Mouse (Mus musculus): ENCODE data around the gene Kcnh4. TPM values are rescaled to one million over a fixed set of nuclear protein-coding genes. Genes with fewer than 3 reads are reported as not detected.

Kcnh4 gene
- total RNA-seq, 2 experiments from 2014 or later, result 17.2 to 18.4 TPM

DNA sequence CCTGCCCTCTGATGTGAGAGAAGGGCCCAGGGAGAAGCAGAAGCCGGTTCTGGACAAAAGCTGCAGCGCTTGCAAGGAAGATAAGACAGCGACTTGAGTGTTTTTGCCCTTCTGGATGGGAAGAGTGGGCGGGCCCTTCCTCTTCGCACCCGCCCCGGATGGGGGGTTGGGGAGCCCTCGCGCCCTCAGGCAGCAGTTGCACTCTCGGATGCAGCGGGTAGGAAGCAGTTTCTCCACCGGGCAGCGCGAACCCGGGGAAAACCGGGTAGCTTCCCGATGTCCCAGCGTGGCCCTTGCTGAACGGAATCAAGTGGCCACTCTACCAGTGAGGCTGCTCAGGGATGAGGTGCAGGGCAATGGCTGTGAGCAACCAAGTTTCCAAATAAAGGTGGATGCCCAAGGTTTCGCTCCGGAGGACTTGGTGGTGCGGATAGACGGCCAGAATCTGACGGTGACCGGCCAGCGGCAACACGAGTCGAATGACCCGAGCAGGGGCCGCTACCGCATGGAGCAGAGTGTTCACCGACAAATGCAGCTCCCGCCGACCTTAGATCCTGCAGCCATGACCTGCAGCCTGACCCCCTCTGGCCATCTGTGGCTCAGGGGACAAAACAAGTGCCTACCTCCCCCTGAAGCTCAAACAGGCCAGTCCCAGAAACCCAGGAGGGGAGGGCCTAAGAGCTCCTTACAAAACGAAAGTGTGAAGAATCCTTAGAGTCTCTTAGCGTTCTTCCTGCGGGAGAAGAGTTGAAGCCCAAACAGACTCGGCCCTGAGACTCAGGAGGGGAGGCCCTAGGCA is 45.8 kb downstream of the Kcnh4 start, which contains the start of gene Hspb9:
Gene Hspb9 (plus strand): TSS at position 116 of the 799 bp plus-strand sequence.
- no peak for TF ChIP-seq CTCF (IDR thresholded peaks at IDR 0.05)
- Histone ChIP-seq H3K27ac (peak within 1 kb of the TSS; percentile 90), H3K4me3 (0 out of 2 replicates have a peak within 1 kb of the TSS, but pooled peaks have one; percentile 28)
- intact Hi-C loops (cut with DNase I), result loop anchor here (1.0 kb wide), 2 partner anchors 47 to 245 kb away; no protein-coding TSS in a partner anchor
- peak; percentile 51 to 68 for DNase-seq (ENCODE audit: extremely low spot score in 1 of 2, low spot score in 2 of 2)

DNA sequence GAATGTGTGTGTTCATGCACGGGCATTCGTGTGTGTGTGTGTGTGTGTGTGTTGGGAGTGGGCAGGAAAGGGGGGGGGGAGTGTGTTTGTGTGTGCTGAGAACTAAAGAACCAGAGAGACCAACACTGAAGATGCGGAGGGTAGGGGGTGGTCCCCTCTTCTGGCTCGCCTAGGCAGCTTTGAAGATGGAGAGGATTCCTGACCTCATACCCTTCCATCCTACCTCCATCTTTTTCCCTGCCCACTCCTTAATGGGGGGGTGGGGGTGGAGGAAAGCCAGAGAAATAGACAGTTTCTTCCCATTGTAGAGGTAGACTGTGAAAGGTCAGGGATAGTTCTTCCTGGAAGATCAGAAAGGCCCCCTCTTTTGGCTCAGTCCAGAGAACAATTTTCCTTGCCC is 46.6 kb downstream of the Kcnh4 start:
- Histone ChIP-seq H3K4me3 (no peak overlapping the region), H3K27ac (peak overlapping the region; percentile 45)
- TF ChIP-seq CTCF (IDR thresholded peaks at IDR 0.05), result no peak
- intact Hi-C loops (cut with DNase I), result no loop called here
- DNase-seq (ENCODE audit: extremely low spot score in 1 of 2, low spot score in 2 of 2), result no peak

GRCm38 (mm10) chr11:100711783-100712615 is 47.7 kb downstream of the Kcnh4 start, which contains the start of gene Kat2a:
Gene Kat2a, minus strand, starts transcription at chr11:100712465.
- H3K27ac ChIP-seq, result peak within 1 kb of the TSS; percentile 90
- TF ChIP-seq CTCF (IDR thresholded peaks at IDR 0.05), result no peak
- peak; percentile 86 to 88 for DNase-seq (ENCODE audit: extremely low spot score in 1 of 2, low spot score in 2 of 2)
- H3K4me3 ChIP-seq, result peak within 1 kb of the TSS; percentile 92
- intact Hi-C loops (cut with DNase I), result no loop called here

DNA sequence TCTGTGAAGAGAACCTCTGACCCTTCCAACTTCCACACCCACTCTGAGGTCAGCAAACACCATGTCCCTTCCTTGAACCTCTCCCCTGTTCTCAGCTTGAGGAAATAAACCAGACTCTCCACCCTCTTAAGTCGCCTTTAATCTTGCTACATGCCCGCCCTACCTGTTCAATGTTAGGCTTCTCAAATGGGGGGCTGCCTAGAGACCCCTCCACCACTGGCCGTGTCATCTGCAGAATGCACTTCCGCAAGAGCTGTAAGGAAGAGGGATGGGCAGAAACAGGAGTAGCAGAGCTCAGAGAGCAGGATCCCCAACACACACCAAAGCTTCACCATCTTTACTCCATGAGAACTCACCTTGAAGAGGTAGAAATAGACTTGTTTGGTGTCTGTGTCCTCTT is 48.8 kb downstream of the Kcnh4 start:
- peak overlapping the region; percentile 92 for H3K4me3 ChIP-seq
- intact Hi-C loops (cut with DNase I), result no loop called here
- no peak overlapping the region for H3K27ac ChIP-seq
- no peak for DNase-seq (ENCODE audit: extremely low spot score in 1 of 2, low spot score in 2 of 2)
- TF ChIP-seq CTCF (IDR thresholded peaks at IDR 0.05), result no peak

GRCm38 (mm10) chr11:100710528-100710927 is 49.2 kb downstream of the Kcnh4 start:
- intact Hi-C loops (cut with DNase I), result no loop called here

DNA sequence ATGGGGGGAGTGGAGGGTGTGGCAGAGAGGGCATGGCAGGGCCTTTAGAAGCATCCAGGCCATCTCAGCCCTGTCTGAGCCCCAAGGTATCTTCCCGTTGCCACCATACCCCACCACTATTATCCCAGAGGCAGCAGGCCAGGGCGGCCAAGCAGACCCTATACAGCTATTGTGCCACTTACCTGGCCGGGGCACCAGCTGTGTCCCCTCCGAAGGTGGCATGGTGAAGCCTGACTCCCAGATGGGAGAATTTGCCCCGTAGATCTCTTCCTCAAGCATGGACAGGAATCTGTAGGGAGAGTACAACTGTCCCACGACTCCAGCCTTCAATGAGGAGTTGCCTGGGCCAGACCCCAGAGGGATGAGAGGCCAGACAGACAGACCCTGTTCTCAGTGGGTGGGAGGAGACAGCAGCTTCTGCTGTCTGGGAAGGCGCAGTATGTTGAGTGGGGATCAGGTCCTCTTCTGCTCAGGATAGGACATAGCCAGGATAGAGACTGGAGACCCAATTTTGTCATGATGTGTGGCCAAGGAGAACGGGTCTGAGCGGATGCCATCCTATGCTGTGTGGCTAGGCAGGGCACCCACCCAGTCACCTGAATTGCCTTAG is 50.4 kb downstream of the Kcnh4 start:
- intact Hi-C loops (cut with DNase I), result loop anchor here (10.0 kb wide), 1 partner anchor 345 kb away; no protein-coding TSS in a partner anchor
- Histone ChIP-seq H3K27ac (no peak overlapping the region), H3K4me3 (no peak overlapping the region)
- TF ChIP-seq CTCF (IDR thresholded peaks at IDR 0.05), result no peak
- no peak for DNase-seq (ENCODE audit: extremely low spot score in 1 of 2, low spot score in 2 of 2)

More at GRCm38 (mm10) chr11:100710528-100710927, 49.2 kb downstream of the Kcnh4 start:
- Histone ChIP-seq H3K27ac (no peak overlapping the region), H3K4me3 (no peak overlapping the region)
- no peak for DNase-seq (ENCODE audit: extremely low spot score in 1 of 2, low spot score in 2 of 2)
- no peak for TF ChIP-seq CTCF (IDR thresholded peaks at IDR 0.05)

- intact Hi-C loops (cut with DNase I), result loop anchor here (10.0 kb wide), 1 partner anchor 340 kb away; no protein-coding TSS in a partner anchor
- TF ChIP-seq CTCF (IDR thresholded peaks at IDR 0.05), result no peak
- no peak overlapping the region for H3K27ac ChIP-seq
- H3K4me3 ChIP-seq, result no peak overlapping the region
- DNase-seq (ENCODE audit: extremely low spot score in 1 of 2, low spot score in 2 of 2), result no peak
These were observed 54.5 kb downstream of the Kcnh4 start for GRCm38 (mm10) chr11:100705095-100705747.

DNA sequence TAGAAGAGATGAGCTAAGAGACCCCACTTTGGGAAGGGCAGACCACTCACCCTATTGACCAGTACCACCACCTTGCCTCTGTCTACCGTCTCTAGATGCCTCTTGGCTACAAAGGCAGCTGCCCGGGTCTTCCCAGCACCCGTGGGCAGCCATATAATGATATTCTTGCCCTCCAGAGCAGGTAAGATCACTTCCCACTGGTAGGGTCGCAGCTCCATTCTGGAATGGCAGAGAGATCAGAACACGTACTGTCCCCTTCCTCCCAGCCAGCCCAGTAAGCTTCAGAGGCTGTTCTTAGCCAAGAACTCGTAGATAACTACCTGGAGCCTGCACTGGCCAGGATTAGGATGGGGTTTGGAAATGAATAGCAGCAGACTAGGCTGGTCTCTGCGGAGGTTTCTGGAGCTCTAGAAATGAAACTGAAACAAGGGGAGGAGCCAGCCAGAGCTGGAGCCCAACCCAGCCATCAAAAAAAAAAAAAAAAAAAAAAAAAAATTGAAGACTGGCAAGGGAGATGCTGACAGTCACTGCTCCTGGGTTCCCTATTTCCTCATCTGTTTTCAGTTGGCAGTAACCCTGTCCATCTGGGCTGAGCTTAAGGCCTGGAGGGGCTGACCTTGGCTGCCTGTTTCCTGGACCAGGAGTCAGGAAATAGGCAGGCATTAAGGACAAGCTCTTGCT is 55.8 kb downstream of the Kcnh4 start, which contains the start of gene Dhx58:
Gene Dhx58 (minus strand): TSS at position 421 of the 681 bp plus-strand sequence.
- intact Hi-C loops (cut with DNase I), result loop anchor here (2.0 to 10.0 kb wide), 3 partner anchors 77 to 339 kb away; no protein-coding TSS in a partner anchor
- TF ChIP-seq CTCF (IDR thresholded peaks at IDR 0.05), result no peak
- Histone ChIP-seq H3K27ac (no peak within 1 kb of the TSS), H3K4me3 (no peak within 1 kb of the TSS)
- no peak for DNase-seq (ENCODE audit: extremely low spot score in 1 of 2, low spot score in 2 of 2)

DNA sequence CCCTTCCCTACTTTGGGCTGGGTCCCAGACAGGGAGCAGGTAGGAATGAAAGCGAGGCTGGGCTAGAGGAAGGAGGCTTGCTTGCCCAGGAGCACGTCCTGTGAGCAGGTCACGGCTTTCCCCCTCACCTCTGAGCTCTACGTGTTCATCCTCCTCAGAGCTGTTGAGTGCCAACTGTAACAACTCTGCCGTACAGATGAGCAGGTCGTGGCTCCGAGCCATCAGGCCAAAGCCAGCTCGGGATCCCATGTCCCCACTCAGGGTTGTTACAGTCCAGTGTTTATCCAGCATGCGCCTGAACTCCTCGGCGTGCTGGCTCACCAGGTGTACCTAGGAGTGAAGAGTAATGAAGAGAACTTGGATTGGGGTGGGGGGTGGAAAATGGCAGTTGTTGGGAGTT is 56.4 kb downstream of the Kcnh4 start:
- Histone ChIP-seq H3K4me3 (no peak overlapping the region), H3K27ac (no peak overlapping the region)
- intact Hi-C loops (cut with DNase I), result loop anchor here (2.0 to 10.0 kb wide), 3 partner anchors 77 to 339 kb away; no protein-coding TSS in a partner anchor
- DNase-seq (ENCODE audit: extremely low spot score in 1 of 2, low spot score in 2 of 2), result no peak
- no peak for TF ChIP-seq CTCF (IDR thresholded peaks at IDR 0.05)

- no peak for DNase-seq (ENCODE audit: extremely low spot score in 1 of 2, low spot score in 2 of 2)
- no peak for TF ChIP-seq CTCF (IDR thresholded peaks at IDR 0.05)
- H3K27ac ChIP-seq, result no peak overlapping the region
- H3K4me3 ChIP-seq, result peak overlapping the region; percentile 30
- intact Hi-C loops (cut with DNase I), result loop anchor here (2.0 to 10.0 kb wide), 3 partner anchors 76 to 338 kb away; no protein-coding TSS in a partner anchor
These were observed 56.8 kb downstream of the Kcnh4 start for GRCm38 (mm10) chr11:100702906-100703305.
